Mouse (Mus musculus) intestine, postnatal 0 days (tissue): ENCODE results near the gene 2700097O09Rik. TPM values are rescaled to one million over a fixed set of nuclear protein-coding genes. Genes with fewer than 3 reads are reported as not detected.
"Not testable (repeated sequence)": the region's sequence is repeated elsewhere in the genome, so short reads cannot be mapped to it uniquely, and the experiment has no call there.

ENCODE experiments used
- ATAC-seq: fragments of 200-750 bp; cut with Nextera tagmentation; 2 replicates; pipeline ENCODE4 v1.8.0; 2017; ENCODE audit warnings: mild to moderate bottlenecking, moderate TSS enrichment, moderate library complexity
- H3K27ac ChIP-seq: fragments of 300-500 bp; sonication (generic); 2 replicates; pipeline ENCODE4 v1.5.1; 2014; ENCODE audit warnings: mild to moderate bottlenecking, low read depth, low read length, moderate library complexity
- H3K27me3 ChIP-seq: fragments of 300-500 bp; sonication (generic); replicated peaks from 2 replicates; pipeline ENCODE4 v1.6.1; 2014; ENCODE audit warnings: low read length, mixed read lengths; ENCODE audit not compliant: control insufficient read depth, insufficient read depth
- H3K36me3 ChIP-seq: fragments of 300-500 bp; sonication (generic); 2 replicates; pipeline ENCODE4 v1.6.1; 2014; ENCODE audit warnings: mild to moderate bottlenecking, moderate library complexity; ENCODE audit not compliant: control insufficient read depth, insufficient read depth
- H3K4me1 ChIP-seq: fragments of 300-500 bp; sonication (generic); replicated peaks from 2 replicates; pipeline ENCODE4 v1.6.1; 2014; ENCODE audit warnings: antibody characterized with exemption, low read length, mixed read lengths; ENCODE audit not compliant: control insufficient read depth, insufficient read depth
- H3K4me2 ChIP-seq: fragments of 300-500 bp; sonication (generic); replicated peaks from 2 replicates; pipeline ENCODE4 v1.6.1; 2014; ENCODE audit warnings: low read depth, mild to moderate bottlenecking, moderate library complexity
- H3K4me3 ChIP-seq: fragments of 300-500 bp; sonication (generic); 2 replicates; pipeline ENCODE4 v1.5.1; 2014; ENCODE audit warnings: low read depth, low read length
- H3K9ac ChIP-seq: fragments of 300-500 bp; sonication (generic); 2 replicates; pipeline ENCODE4 v1.6.1; 2014; ENCODE audit warnings: mild to moderate bottlenecking, low read depth, low read length
- H3K9me3 ChIP-seq: fragments of 300-500 bp; sonication (generic); 2 replicates; pipeline ENCODE4 v1.6.1; 2016; ENCODE audit warnings: mixed run types; ENCODE audit not compliant: control insufficient read depth
- CTCF ChIP-seq: sonication (generic); IDR thresholded peaks from 2 replicates; pipeline ENCODE4 v1.5.1; 2016; ENCODE audit warnings: low read depth, mild to moderate bottlenecking, control low read depth, antibody characterized with exemption, moderate library complexity
- WGBS: fragments of 180-500 bp; shearing (Covaris S2); extraction: QIAGEN DNeasy Blood & Tissue Kit; methylation state at CpG from one replicate; pipeline ENCODE4 v1.1.7; 2014; 5-methylcytosine and 5-hydroxymethylcytosine counted together
- polyA plus RNA-seq: library from polyadenylated mRNA; unstranded; fragments of >200 nt; fragmentation: Nextera tagmentation; extraction: Ambion mirVana; gene quantifications from 2 replicates; pipeline ENCODE4 v1.2.1, GENCODE M21; 2015

Gene 2700097O09Rik
- polyA plus RNA-seq, 1 experiment from 2014 or later = 10.1 TPM

- Histone ChIP-seq H3K36me3 (no peaks in the 10 kb centered on the region), H3K27ac (no peak overlapping the region), H3K27me3 (no peaks in the 10 kb centered on the region), H3K4me3 (no peak overlapping the region), H3K9me3 (peaks cover 4% of the 10 kb centered on the region; the same call in 1 of the 2 replicates), H3K9ac (no peak overlapping the region), H3K4me2 (no peak overlapping the region), H3K4me1 (no peaks in the 10 kb centered on the region)
- 88% methylated on average over 14 of the region's 14 CpGs for WGBS
- no peak for ATAC-seq
- TF ChIP-seq CTCF = no peak
These were observed 72.4 kb downstream of the 2700097O09Rik start for GRCm38 (mm10) chr12:55007361-55008008.

- no peak for ATAC-seq
- Histone ChIP-seq H3K9ac (no peak overlapping the region), H3K4me3 (no peak overlapping the region), H3K27me3 (no peaks in the 10 kb centered on the region), H3K9me3 (peaks cover 4% of the 10 kb centered on the region; the same call in 1 of the 2 replicates), H3K4me2 (no peak overlapping the region), H3K4me1 (no peaks in the 10 kb centered on the region), H3K27ac (no peak overlapping the region), H3K36me3 (no peaks in the 10 kb centered on the region)
- no peak for TF ChIP-seq CTCF
- WGBS = 90% methylated on average over 7 of the region's 7 CpGs
These were observed 73.8 kb downstream of the 2700097O09Rik start for GRCm38 (mm10) chr12:55006071-55006470.

GRCm38 (mm10) chr12:55004396-55004795, 75.5 kb downstream of the 2700097O09Rik start:
- H3K27ac ChIP-seq = no peak overlapping the region
- no peaks in the 10 kb centered on the region for H3K27me3 ChIP-seq
- ATAC-seq = no peak
- no peak for TF ChIP-seq CTCF
- no peak overlapping the region for H3K4me2 ChIP-seq
- no peaks in the 10 kb centered on the region for H3K36me3 ChIP-seq
- H3K4me3 ChIP-seq = no peak overlapping the region
- WGBS = 93% methylated on average over 3 of the region's 3 CpGs
- no peak overlapping the region for H3K9ac ChIP-seq
- H3K4me1 ChIP-seq = peaks cover under 1% of the 10 kb centered on the region; the same call in 1 of the 2 replicates
- H3K9me3 ChIP-seq = peaks cover 4% of the 10 kb centered on the region; the same call in 1 of the 2 replicates

GRCm38 (mm10) chr12:55003843-55004242, 76.1 kb downstream of the 2700097O09Rik start:
- Histone ChIP-seq H3K36me3 (no peaks in the 10 kb centered on the region), H3K4me1 (peaks cover 4% of the 10 kb centered on the region; the same call in 1 of the 2 replicates), H3K27me3 (no peaks in the 10 kb centered on the region), H3K4me2 (no peak overlapping the region), H3K27ac (no peak overlapping the region), H3K9me3 (peaks cover 4% of the 10 kb centered on the region; the same call in 1 of the 2 replicates), H3K4me3 (no peak overlapping the region), H3K9ac (no peak overlapping the region)
- no peak for ATAC-seq
- no peak for TF ChIP-seq CTCF
- WGBS = 86% methylated on average over 5 of the region's 5 CpGs

GRCm38 (mm10) chr12:55002532-55002931, 77.4 kb downstream of the 2700097O09Rik start:
- H3K27ac ChIP-seq, H3K27me3 ChIP-seq, ATAC-seq, H3K9ac ChIP-seq, H3K4me3 ChIP-seq, H3K9me3 ChIP-seq, H3K36me3 ChIP-seq, H3K4me1 ChIP-seq, H3K4me2 ChIP-seq: not testable (repeated sequence)
- 88% methylated on average over 7 of the region's 7 CpGs for WGBS

GRCm38 (mm10) chr12:54999016-54999690, 80.8 kb downstream of the 2700097O09Rik start:
- Histone ChIP-seq H3K27me3 (no peaks in the 10 kb centered on the region), H3K4me3 (no peak overlapping the region), H3K27ac (no peak overlapping the region), H3K36me3 (no peaks in the 10 kb centered on the region), H3K9me3 (no peaks in the 10 kb centered on the region), H3K4me2 (no peak overlapping the region), H3K9ac (no peak overlapping the region), H3K4me1 (peaks cover 4% of the 10 kb centered on the region; the same call in 1 of the 2 replicates)
- 79% methylated on average over 14 of the region's 14 CpGs for WGBS
- TF ChIP-seq CTCF = no peak
- ATAC-seq = no peak
